ENCODE assay signal across 26 mouse cellular contexts in the genomic region with DNA sequence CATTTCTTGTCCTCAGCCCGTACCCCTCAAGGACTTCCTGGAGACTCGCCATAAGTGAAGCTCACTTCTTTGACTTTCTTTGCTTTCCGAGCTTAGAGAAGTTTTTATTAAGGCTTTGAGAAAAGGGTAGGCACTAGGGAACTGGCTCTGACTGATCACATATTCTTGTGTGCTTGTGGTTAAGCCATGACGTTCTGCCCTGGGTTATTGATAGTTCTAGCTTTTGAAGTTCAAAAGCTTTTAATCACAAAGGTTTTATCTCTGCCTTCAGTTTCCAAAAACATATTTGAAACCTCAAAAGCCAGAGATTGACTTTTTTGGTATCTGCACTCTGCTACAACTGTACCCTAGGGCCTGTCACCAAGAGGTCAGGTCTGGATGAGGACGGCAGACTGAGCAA.
DNase-seq lines count a peak whose midpoint lies in the region; ATAC-seq and TF ChIP-seq lines count a peak whose summit lies in the region.
"Had no signal": no experiment of that assay in that cellular context is flagged by ENCODE, and none has a peak within 500 bp of the region (broad histone marks: within the 10 kb centered on the region; RNA-seq: fewer than 3 reads in every experiment).

No protein-coding gene starts in this region.

- no peak for ATAC-seq in embryonic facial prominence, embryonic 15.5 days (ENCODE audit: insufficient number of reproducible peaks, low FRiP score, low TSS enrichment, low read depth)
- no peak for ATAC-seq in hindbrain, embryonic 16.5 days
- ATAC-seq: forebrain, embryonic 14.5 days; forebrain, postnatal 0 days; hindbrain, postnatal 0 days; intestine, embryonic 15.5 days had no signal

- no peaks in the 10 kb centered on the region for H3K36me3 ChIP-seq in embryonic facial prominence, embryonic 15.5 days
- no peaks in the 10 kb centered on the region for H3K36me3 ChIP-seq in thymus, adult 2 months (ENCODE audit: control insufficient read depth, insufficient read depth, low read length)
- H3K36me3 ChIP-seq in hindbrain, embryonic 16.5 days (ENCODE audit: control insufficient read depth, insufficient read depth, low read length) = no peaks in the 10 kb centered on the region
- H3K36me3 ChIP-seq: heart, embryonic 15.5 days had no signal

- H3K4me1 ChIP-seq in embryonic facial prominence, embryonic 15.5 days = no peaks in the 10 kb centered on the region
- H3K4me1 ChIP-seq in thymus, adult 2 months (replicated peaks; ENCODE audit: control insufficient read depth, insufficient read depth, low read length) = no peaks in the 10 kb centered on the region; the same call in 1 of the 2 replicates
- H3K4me1 ChIP-seq in hindbrain, embryonic 16.5 days (ENCODE audit: control insufficient read depth, insufficient read depth, low read depth, low read length) = no peaks in the 10 kb centered on the region
- H3K4me1 ChIP-seq: embryonic facial prominence, embryonic 12.5 days; heart, embryonic 12.5 days; heart, embryonic 15.5 days; hindbrain, embryonic 10.5 days; hindbrain, embryonic 13.5 days; intestine, embryonic 15.5 days had no signal

- H3K27ac ChIP-seq in embryonic facial prominence, embryonic 15.5 days (replicated peaks) = 0 out of 2 replicates have a peak overlapping the region, but pooled peaks have one; percentile 14
- no peak overlapping the region for H3K27ac ChIP-seq in thymus, adult 2 months (ENCODE audit: control insufficient read depth, insufficient read depth, low read length)
- H3K27ac ChIP-seq in hindbrain, embryonic 16.5 days (ENCODE audit: low read depth, low read length) = no peak overlapping the region
- H3K27ac ChIP-seq: embryonic facial prominence, embryonic 12.5 days; heart, embryonic 15.5 days; hindbrain, embryonic 10.5 days; hindbrain, embryonic 13.5 days; hindbrain, postnatal 0 days; intestine, embryonic 15.5 days had no signal

- peak; percentile 76 for DNase-seq in CD4-positive helper T cell, adult 2 months (ENCODE audit: low read depth, low spot score)
- peak; percentile 11 to 48 for DNase-seq in CD8-positive naive resting alpha-beta T cell, adult 2 months (ENCODE audit: low read depth in 2 of 2, low spot score in 2 of 2)
- peak; percentile 82 for DNase-seq in naive thymus-derived CD4-positive, alpha-beta T cell, adult 2 months (ENCODE audit: low read depth)
- DNase-seq in thymus, adult 2 months = no peak
- DNase-seq: adrenal gland, adult 2 months; adrenal gland, postnatal 14 days; cerebellum, adult 11-12 months; cerebellum, adult 9-10 months; cerebellum, postnatal 14 days; forebrain, postnatal 0 days; gastrocnemius, postnatal 25 days; heart, adult 18-20 months; heart, postnatal 10 days; heart, postnatal 36 days; kidney, adult 11 months; kidney, adult 8-10 months had no signal

- no peaks in the 10 kb centered on the region for H3K27me3 ChIP-seq in embryonic facial prominence, embryonic 15.5 days
- no peaks in the 10 kb centered on the region for H3K27me3 ChIP-seq in thymus, adult 2 months (ENCODE audit: control insufficient read depth, insufficient read depth, low read length)
- H3K27me3 ChIP-seq in hindbrain, embryonic 16.5 days (replicated peaks; ENCODE audit: control insufficient read depth, insufficient read depth, low read length) = no peaks in the 10 kb centered on the region
- H3K27me3 ChIP-seq: embryonic facial prominence, embryonic 12.5 days; heart, embryonic 12.5 days; heart, embryonic 15.5 days; hindbrain, embryonic 13.5 days; intestine, embryonic 15.5 days had no signal

- no peak overlapping the region for H3K4me2 ChIP-seq in embryonic facial prominence, embryonic 15.5 days (replicated peaks)
- H3K4me2 ChIP-seq in hindbrain, embryonic 16.5 days (ENCODE audit: low read length) = no peak overlapping the region
- H3K4me2 ChIP-seq: embryonic facial prominence, embryonic 12.5 days; heart, embryonic 12.5 days; heart, embryonic 15.5 days; hindbrain, embryonic 13.5 days; intestine, embryonic 15.5 days had no signal

- H3K4me3 ChIP-seq in embryonic facial prominence, embryonic 15.5 days (replicated peaks) = no peak overlapping the region
- no peak overlapping the region for H3K4me3 ChIP-seq in thymus, adult 2 months (ENCODE audit: control insufficient read depth, insufficient read depth, low read length)
- H3K4me3 ChIP-seq in hindbrain, embryonic 16.5 days (ENCODE audit: low read length) = no peak overlapping the region
- H3K4me3 ChIP-seq: embryonic facial prominence, embryonic 12.5 days; heart, embryonic 12.5 days; heart, embryonic 15.5 days; hindbrain, embryonic 10.5 days; hindbrain, embryonic 13.5 days; intestine, embryonic 15.5 days had no signal

- TF ChIP-seq POLR2A in thymus, adult 2 months (IDR thresholded peaks at IDR 0.05; ENCODE audit: control insufficient read depth, extremely low read depth, insufficient read depth, low read length, poor library complexity) = no peak

- WGBS in embryonic facial prominence, embryonic 15.5 days = 51% methylated on average over 5 of the region's 5 CpGs
- 45% methylated on average over 5 of the region's 5 CpGs for WGBS in thymus, adult 2 months
- WGBS in hindbrain, embryonic 16.5 days = 87% methylated on average over 5 of the region's 5 CpGs

- no peak overlapping the region for H3K9ac ChIP-seq in embryonic facial prominence, embryonic 15.5 days
- no peak overlapping the region for H3K9ac ChIP-seq in hindbrain, embryonic 16.5 days (ENCODE audit: low read depth, low read length)
- H3K9ac ChIP-seq: embryonic facial prominence, embryonic 12.5 days; forebrain, postnatal 0 days; heart, embryonic 12.5 days; heart, embryonic 15.5 days; hindbrain, embryonic 13.5 days; intestine, embryonic 15.5 days had no signal

- no peaks in the 10 kb centered on the region for H3K9me3 ChIP-seq in embryonic facial prominence, embryonic 15.5 days (replicated peaks)
- no peaks in the 10 kb centered on the region for H3K9me3 ChIP-seq in hindbrain, embryonic 16.5 days (ENCODE audit: control insufficient read depth, low read length)
- H3K9me3 ChIP-seq: embryonic facial prominence, embryonic 12.5 days; heart, embryonic 15.5 days; hindbrain, embryonic 10.5 days; intestine, embryonic 15.5 days had no signal

- TF ChIP-seq CTCF in thymus, adult 2 months (IDR thresholded peaks at IDR 0.05; ENCODE audit: borderline replicate concordance, control insufficient read depth, extremely low read depth, insufficient read depth, low read length, poor library complexity) = no peak
